Mouse (Mus musculus) MEL (cell line): ENCODE measurements at regions not wholly inside any gene's neighbourhood (a gene's known extent, or its start where the extent isn't known, plus 50 kb on each side); places are given as distances from the start of the nearest gene placed in this dataset.

Experiments
- DNase-seq: peaks from one replicate; pipeline ENCODE4 v3.0.0; 2011; ENCODE audit warnings: low read depth, low spot score
- H3K27ac ChIP-seq: 2 replicates; pipeline ENCODE4 v1.5.1; 2012; ENCODE audit warnings: low read depth, mild to moderate bottlenecking, control low read depth, low read length, moderate library complexity; ENCODE audit not compliant: control insufficient read depth
- H3K27me3 ChIP-seq, 2 experiments: fragments of 150-350 bp in 1 of 2; sonication (generic) in 1 of 2; 2 replicates each; pipeline ENCODE4 v1.6.1; 2012; ENCODE audit warnings: low read length in 2 of 2, mild to moderate bottlenecking in 2 of 2, improper control_type of control experiment in 1 of 2, moderate library complexity in 1 of 2; ENCODE audit not compliant: insufficient read depth in 2 of 2, control insufficient read depth in 1 of 2
- H3K36me3 ChIP-seq, 2 experiments: 2 replicates each; pipeline ENCODE4 v1.6.1; 2012 to 2014; ENCODE audit warnings: low read length in 2 of 2, improper control_type of control experiment in 1 of 2, inconsistent platforms in 1 of 2, mild to moderate bottlenecking in 1 of 2; ENCODE audit not compliant: insufficient read depth in 2 of 2, control insufficient read depth in 1 of 2
- H3K4me1 ChIP-seq, 2 experiments: fragments of 150-350 bp in 1 of 2; sonication (generic) in 1 of 2; 2 replicates each; pipeline ENCODE4 v1.6.1; 2012; ENCODE audit warnings: low read length in 2 of 2, improper control_type of control experiment in 1 of 2, mild to moderate bottlenecking in 1 of 2; ENCODE audit not compliant: insufficient read depth in 2 of 2, control insufficient read depth in 1 of 2
- H3K4me3 ChIP-seq, 2 experiments: fragments of 150-350 bp in 1 of 2; sonication (generic) in 1 of 2; 2 replicates each; pipeline ENCODE4 v1.5.1; 2012; ENCODE audit warnings: low read depth in 2 of 2, low read length in 2 of 2, mild to moderate bottlenecking in 2 of 2, moderate library complexity in 2 of 2, control low read depth in 1 of 2, improper control_type of control experiment in 1 of 2; ENCODE audit not compliant: control insufficient read depth in 1 of 2, insufficient read depth in 1 of 2
- H3K79me2 ChIP-seq: 2 replicates; pipeline ENCODE4 v1.6.1; 2012; ENCODE audit warnings: mild to moderate bottlenecking, low read length, moderate library complexity; ENCODE audit not compliant: control insufficient read depth, poor library complexity, insufficient read depth
- H3K9ac ChIP-seq: 2 replicates; pipeline ENCODE4 v1.6.1; 2012; ENCODE audit warnings: low read depth, mild to moderate bottlenecking, control low read depth, low read length, moderate library complexity; ENCODE audit not compliant: control insufficient read depth, poor library complexity, severe bottlenecking
- H3K9me3 ChIP-seq: fragments of 150-350 bp; sonication (generic); replicated peaks from 2 replicates; pipeline ENCODE4 v1.6.1; 2012; ENCODE audit warnings: mild to moderate bottlenecking, low read length, improper control_type of control experiment, moderate library complexity; ENCODE audit not compliant: insufficient read depth
- BHLHE40 ChIP-seq: IDR thresholded peaks from 2 replicates; pipeline ENCODE4 v1.6.1; 2012; ENCODE audit warnings: low read depth, mild to moderate bottlenecking, inconsistent platforms, low read length, improper control_type of control experiment, borderline replicate concordance
- CHD2 ChIP-seq: IDR thresholded peaks from 2 replicates; pipeline ENCODE4 v1.6.1; 2011; ENCODE audit warnings: low read length, improper control_type of control experiment
- CTCF ChIP-seq, 3 experiments: IDR thresholded peaks in 2 of 3; conservative IDR thresholded peaks in 1 of 3; 2 replicates each; pipeline ENCODE4 v1.5.1; 2011 to 2012; ENCODE audit warnings: low read length in 3 of 3, low read depth in 2 of 3, mild to moderate bottlenecking in 2 of 3, improper control_type of control experiment in 1 of 3, inconsistent platforms in 1 of 3, mixed read lengths in 1 of 3, moderate library complexity in 1 of 3; ENCODE audit not compliant: control insufficient read depth in 1 of 3, insufficient read depth in 1 of 3, poor library complexity in 1 of 3, severe bottlenecking in 1 of 3
- ETS1 ChIP-seq: IDR thresholded peaks from 2 replicates; pipeline ENCODE4 v1.6.1; 2012; ENCODE audit warnings: low read depth, mild to moderate bottlenecking, inconsistent platforms, low read length, improper control_type of control experiment, moderate library complexity
- GABPA ChIP-seq: IDR thresholded peaks from 2 replicates; pipeline ENCODE4 v1.6.1; 2012; ENCODE audit warnings: low read depth, mild to moderate bottlenecking, inconsistent platforms, low read length, improper control_type of control experiment, moderate library complexity
- GATA1 ChIP-seq: IDR thresholded peaks from 2 replicates; pipeline ENCODE4 v1.6.1; 2011; ENCODE audit warnings: low read depth, low read length, improper control_type of control experiment
- HCFC1 ChIP-seq: IDR thresholded peaks from 2 replicates; pipeline ENCODE4 v1.6.1; 2012; ENCODE audit warnings: low read depth, mild to moderate bottlenecking, inconsistent platforms, low read length, improper control_type of control experiment, moderate library complexity
- MAFK ChIP-seq: IDR thresholded peaks from 2 replicates; pipeline ENCODE4 v1.6.1; 2011; ENCODE audit warnings: low read depth, mild to moderate bottlenecking, low read length, improper control_type of control experiment, borderline replicate concordance
- MAX ChIP-seq: IDR thresholded peaks from 2 replicates; pipeline ENCODE4 v1.6.1; 2011; ENCODE audit warnings: low read length, improper control_type of control experiment
- MAZ ChIP-seq: IDR thresholded peaks from 2 replicates; pipeline ENCODE4 v1.6.1; 2012; ENCODE audit warnings: low read depth, mild to moderate bottlenecking, inconsistent platforms, low read length, improper control_type of control experiment
- MEF2A ChIP-seq: IDR thresholded peaks from 2 replicates; pipeline ENCODE4 v1.6.1; 2014; ENCODE audit warnings: low read depth, mild to moderate bottlenecking, inconsistent platforms, low read length, improper control_type of control experiment; ENCODE audit not compliant: poor library complexity, insufficient replicate concordance, severe bottlenecking; ENCODE audit errors: extremely low read depth
- MXI1 ChIP-seq: IDR thresholded peaks from 2 replicates; pipeline ENCODE4 v1.6.1; 2011; ENCODE audit warnings: mild to moderate bottlenecking, low read depth, low read length, improper control_type of control experiment
- MYC ChIP-seq: IDR thresholded peaks from 2 replicates; pipeline ENCODE4 v1.6.1; 2011; ENCODE audit warnings: low read depth, mild to moderate bottlenecking, low read length, improper control_type of control experiment, moderate library complexity
- NELFE ChIP-seq: IDR thresholded peaks from 2 replicates; pipeline ENCODE4 v1.6.1; 2011; ENCODE audit warnings: low read depth, low read length, improper control_type of control experiment
- NRF1 ChIP-seq: IDR thresholded peaks from 2 replicates; pipeline ENCODE4 v1.6.1; 2014; ENCODE audit warnings: low read depth, mild to moderate bottlenecking, inconsistent platforms, low read length, improper control_type of control experiment, moderate library complexity; ENCODE audit not compliant: poor library complexity, insufficient read depth, severe bottlenecking
- RAD21 ChIP-seq: IDR thresholded peaks from 2 replicates; pipeline ENCODE4 v1.6.1; 2011; ENCODE audit warnings: mild to moderate bottlenecking, low read depth, low read length, improper control_type of control experiment
- SIN3A ChIP-seq: IDR thresholded peaks from 2 replicates; pipeline ENCODE4 v1.6.1; 2012; ENCODE audit warnings: low read length, improper control_type of control experiment, inconsistent platforms
- SMC3 ChIP-seq: IDR thresholded peaks from 2 replicates; pipeline ENCODE4 v1.6.1; 2011; ENCODE audit warnings: low read depth, low read length, improper control_type of control experiment
- TCF12 ChIP-seq: IDR thresholded peaks from 2 replicates; pipeline ENCODE4 v1.6.1; 2014; ENCODE audit warnings: low read depth, mild to moderate bottlenecking, inconsistent platforms, low read length, improper control_type of control experiment, moderate library complexity
- UBTF ChIP-seq: IDR thresholded peaks from 2 replicates; pipeline ENCODE4 v1.6.1; 2012; ENCODE audit warnings: low read depth, mild to moderate bottlenecking, inconsistent platforms, low read length, improper control_type of control experiment, moderate library complexity, borderline replicate concordance; ENCODE audit not compliant: insufficient read depth
- USF1 ChIP-seq: IDR thresholded peaks from 2 replicates; pipeline ENCODE4 v1.6.1; 2014; ENCODE audit warnings: low read depth, mild to moderate bottlenecking, inconsistent platforms, low read length, improper control_type of control experiment, moderate library complexity
- USF2 ChIP-seq, 2 experiments: IDR thresholded peaks; 2 replicates each; pipeline ENCODE4 v1.6.1; 2011 to 2012; ENCODE audit warnings: improper control_type of control experiment in 2 of 2, low read length in 2 of 2, borderline replicate concordance in 1 of 2, inconsistent platforms in 1 of 2, low read depth in 1 of 2, mild to moderate bottlenecking in 1 of 2; ENCODE audit not compliant: insufficient read depth in 1 of 2
- ZC3H11A ChIP-seq: IDR thresholded peaks from 2 replicates; pipeline ENCODE4 v1.6.1; 2012; ENCODE audit warnings: low read depth, mild to moderate bottlenecking, inconsistent platforms, low read length, improper control_type of control experiment
- ZKSCAN1 ChIP-seq: IDR thresholded peaks from 2 replicates; pipeline ENCODE4 v1.6.1; 2012; ENCODE audit warnings: low read depth, mild to moderate bottlenecking, inconsistent platforms, low read length, improper control_type of control experiment, moderate library complexity
- ZMIZ1 ChIP-seq: IDR thresholded peaks from 2 replicates; pipeline ENCODE4 v1.6.1; 2012; ENCODE audit warnings: low read depth, mild to moderate bottlenecking, inconsistent platforms, low read length, improper control_type of control experiment, moderate library complexity

GRCm38 (mm10) chr10:19463800-19464199 lies 107.5 kb downstream of the Olig3 start:
- no peak overlapping the region for H3K4me3 ChIP-seq
- TF ChIP-seq ZKSCAN1 (no peak), TCF12 (no peak), BHLHE40 (no peak), NELFE (no peak), MAX (no peak), USF2 (IDR thresholded peaks at IDR 0.05; ENCODE audit: borderline replicate concordance in 1 of 2, insufficient read depth in 1 of 2, low read depth in 1 of 2, low read length in 2 of 2) (no peak), ETS1 (no peak), SIN3A (no peak), MEF2A (no peak), NRF1 (no peak), GABPA (no peak), MXI1 (no peak), ZC3H11A (no peak), CHD2 (no peak), HCFC1 (no peak), GATA1 (no peak), CTCF (IDR thresholded peaks at IDR 0.05 in 2 of 3, conservative IDR thresholded peaks at IDR 0.05 in 1 of 3; ENCODE audit: control insufficient read depth in 1 of 3, insufficient read depth in 1 of 3, low read depth in 2 of 3, low read length in 3 of 3, poor library complexity in 1 of 3, severe bottlenecking in 1 of 3) (no peak)
- no peak overlapping the region for H3K27ac ChIP-seq
- no peaks in the 10 kb centered on the region for H3K9me3 ChIP-seq
- no peaks in the 10 kb centered on the region for H3K79me2 ChIP-seq
- H3K4me1 ChIP-seq: no peaks in the 10 kb centered on the region
- no peak overlapping the region for H3K9ac ChIP-seq
- DNase-seq: no peak
- H3K36me3 ChIP-seq: no peaks in the 10 kb centered on the region
- no peaks in the 10 kb centered on the region; a peak in 1 of 4 replicates for H3K27me3 ChIP-seq

DNA sequence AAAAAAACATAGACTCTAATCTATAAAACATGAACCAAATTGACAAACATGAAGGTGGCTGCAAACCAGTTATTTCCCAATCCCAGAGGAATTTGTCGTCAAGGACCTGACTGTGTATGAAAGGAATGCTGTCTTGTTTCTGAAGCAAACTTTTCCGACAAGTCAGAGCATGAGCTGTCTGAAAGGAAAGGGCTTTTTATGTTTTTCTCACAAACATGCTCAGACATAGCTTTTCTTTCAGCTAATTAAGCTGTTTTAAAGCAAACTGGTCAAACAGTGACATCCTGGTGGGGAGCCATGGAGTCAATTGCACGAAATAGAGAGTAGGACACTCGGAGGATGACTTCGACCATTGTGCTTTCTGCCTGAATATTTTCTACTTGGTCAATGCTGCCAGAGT lies 108.2 kb downstream of the Olig3 start:
- H3K4me1 ChIP-seq: no peaks in the 10 kb centered on the region
- no peak for TF ChIP-seq USF1
- TF ChIP-seq MEF2A: no peak
- TF ChIP-seq MAFK: no peak
- no peak for TF ChIP-seq MAZ
- TF ChIP-seq TCF12: no peak
- TF ChIP-seq SMC3: no peak
- TF ChIP-seq MYC: no peak
- no peak for TF ChIP-seq ZMIZ1
- TF ChIP-seq RAD21: no peak
- TF ChIP-seq MAX: no peak
- TF ChIP-seq NRF1: no peak
- TF ChIP-seq UBTF: no peak
- no peak for TF ChIP-seq SIN3A
- TF ChIP-seq CHD2: no peak
- TF ChIP-seq ETS1: no peak
- TF ChIP-seq, all 39 proteins: peak for 0
- no peak for DNase-seq
- H3K9ac ChIP-seq: no peak overlapping the region
- H3K36me3 ChIP-seq: no peaks in the 10 kb centered on the region
- no peak overlapping the region for H3K27ac ChIP-seq
- no peaks in the 10 kb centered on the region for H3K9me3 ChIP-seq
- H3K79me2 ChIP-seq: no peaks in the 10 kb centered on the region
- H3K27me3 ChIP-seq: no peaks in the 10 kb centered on the region; a peak in 1 of 4 replicates
- no peak overlapping the region for H3K4me3 ChIP-seq
